Mouse (Mus musculus): ENCODE data around the gene Sorbs2.

DNA sequence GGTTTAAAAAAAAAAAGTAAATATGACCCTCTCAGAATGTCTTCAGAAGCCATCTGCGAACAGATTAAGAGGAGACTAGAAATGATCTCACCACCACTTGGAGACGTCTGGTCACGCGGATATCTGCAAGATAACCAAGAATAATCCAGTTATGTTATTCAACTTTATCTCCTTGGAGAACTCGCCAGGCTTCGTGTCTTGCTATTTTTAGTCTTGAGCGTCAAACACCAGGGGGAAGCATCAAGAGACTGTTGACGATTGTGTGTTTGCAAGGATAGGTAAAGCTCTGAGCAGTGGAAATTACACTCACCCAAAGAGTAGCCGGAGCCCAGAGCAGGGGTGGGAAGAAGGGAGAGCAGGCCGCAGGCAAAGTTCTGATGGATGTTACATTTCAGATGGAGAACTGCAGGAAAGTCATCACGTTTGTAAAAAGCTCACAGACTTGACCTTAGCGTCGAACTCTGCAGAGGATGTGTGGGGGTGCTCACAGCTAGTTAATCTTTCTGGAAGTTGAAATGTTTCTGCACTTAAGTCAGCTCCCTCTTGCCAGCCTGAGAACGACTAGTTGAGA is 337.4 kb downstream of the Sorbs2 start:
- TF ChIP-seq MAFK (IDR thresholded peaks at IDR 0.05; ENCODE audit: insufficient read depth, low read depth, low read length): no peak
- no peak for TF ChIP-seq ZC3H11A (IDR thresholded peaks at IDR 0.05; ENCODE audit: borderline replicate concordance, low read depth, low read length)
- no peak for TF ChIP-seq CHD2 (IDR thresholded peaks at IDR 0.05; ENCODE audit: low read depth, low read length)
- TF ChIP-seq ZNF384 (IDR thresholded peaks at IDR 0.05; ENCODE audit: low read depth, low read length): no peak
- TF ChIP-seq HCFC1 (IDR thresholded peaks at IDR 0.05; ENCODE audit: borderline replicate concordance, insufficient read depth, low read length): no peak

Measured in ES-E14 (cell line).